Mouse (Mus musculus): ENCODE results near the gene Spsb4. TPM values are rescaled to one million over a fixed set of nuclear protein-coding genes. Genes with fewer than 3 reads are reported as not detected.

Gene Spsb4
- total and polyA plus RNA-seq, 3 experiments: not detected

DNA sequence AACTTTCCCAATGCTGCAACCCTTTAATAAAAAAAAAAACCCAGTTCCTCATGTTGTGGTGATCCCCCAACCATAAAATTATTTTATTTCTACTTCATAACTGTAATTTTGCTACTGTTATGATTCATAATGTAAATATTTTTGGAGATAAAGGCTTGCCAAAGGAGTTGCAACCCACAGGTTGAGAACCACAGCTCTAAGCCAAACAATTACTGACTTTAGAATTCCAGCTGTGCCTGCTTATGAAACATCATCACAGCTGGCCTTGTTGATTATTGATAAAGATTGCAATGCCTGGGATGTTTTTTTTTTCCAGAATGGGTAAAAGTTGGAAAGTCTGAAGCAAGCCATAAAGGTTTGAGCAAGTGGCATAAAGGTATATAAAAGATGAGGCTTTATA, 119.6 kb downstream of the Spsb4 start:
- Histone ChIP-seq H3K36me3 (replicated peaks) (no peaks in the 10 kb centered on the region), H3K27me3 (ENCODE audit: insufficient read depth, low read length) (no peaks in the 10 kb centered on the region), H3K9me3 (replicated peaks) (no peaks in the 10 kb centered on the region), H3K4me3 (ENCODE audit: low read depth, low read length) (no peak overlapping the region), H3K4me1 (ENCODE audit: insufficient read depth, low read depth, low read length) (no peaks in the 10 kb centered on the region)
- no peak for ATAC-seq (ENCODE audit: extremely low read depth, insufficient number of reproducible peaks, low FRiP score, poor library complexity, severe bottlenecking)
- TF ChIP-seq GATA2 (IDR thresholded peaks at IDR 0.05; ENCODE audit: borderline replicate concordance, low read depth, low read length): no peak
- TF ChIP-seq CTCF (IDR thresholded peaks at IDR 0.05; ENCODE audit: low read depth, low read length): no peak
- no peak for TF ChIP-seq GATA1 (IDR thresholded peaks at IDR 0.05; ENCODE audit: borderline replicate concordance, low read length)
- TF ChIP-seq POLR2AphosphoS5 (IDR thresholded peaks at IDR 0.05; ENCODE audit: insufficient replicate concordance, low read depth, low read length): no peak
- no peak for TF ChIP-seq TAL1 (conservative IDR thresholded peaks at IDR 0.05; ENCODE audit: low read depth, low read length)
- DNase-seq (ENCODE audit: low spot score): no peak

DNA sequence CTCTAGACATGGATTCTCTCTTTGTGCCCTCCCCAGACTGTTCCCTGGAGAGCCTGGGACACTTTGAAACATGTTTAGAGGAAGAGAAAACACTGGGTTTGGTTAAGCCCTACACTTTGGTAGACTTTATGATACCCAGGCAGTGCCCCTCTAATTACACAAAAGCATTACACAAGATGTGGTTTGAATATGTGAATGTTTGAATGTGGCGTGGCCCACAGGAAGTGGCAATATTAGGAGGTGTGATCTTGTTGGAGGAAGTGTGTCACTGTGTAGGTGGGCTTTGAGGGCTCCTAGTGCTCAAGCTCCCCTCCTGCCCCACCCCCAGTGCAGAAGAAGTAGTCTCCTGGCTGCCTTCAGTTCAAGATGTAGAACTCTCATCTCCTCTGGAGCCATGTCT, 122.0 kb downstream of the Spsb4 start:
- DNase-seq (ENCODE audit: low spot score): no peak
- H3K4me3 ChIP-seq (ENCODE audit: low read depth, low read length): no peak overlapping the region
- H3K9me3 ChIP-seq (replicated peaks): no peaks in the 10 kb centered on the region
- ATAC-seq (ENCODE audit: extremely low read depth, insufficient number of reproducible peaks, low FRiP score, poor library complexity, severe bottlenecking): no peak
- TF ChIP-seq POLR2AphosphoS5 (IDR thresholded peaks at IDR 0.05; ENCODE audit: insufficient replicate concordance, low read depth, low read length) (no peak), GATA2 (IDR thresholded peaks at IDR 0.05; ENCODE audit: borderline replicate concordance, low read depth, low read length) (no peak), TAL1 (conservative IDR thresholded peaks at IDR 0.05; ENCODE audit: low read depth, low read length) (no peak), GATA1 (IDR thresholded peaks at IDR 0.05; ENCODE audit: borderline replicate concordance, low read length) (no peak), CTCF (IDR thresholded peaks at IDR 0.05; ENCODE audit: low read depth, low read length) (no peak)
- H3K36me3 ChIP-seq (replicated peaks): no peaks in the 10 kb centered on the region
- no peaks in the 10 kb centered on the region for H3K4me1 ChIP-seq (ENCODE audit: insufficient read depth, low read depth, low read length)
- H3K27me3 ChIP-seq (ENCODE audit: insufficient read depth, low read length): no peaks in the 10 kb centered on the region

DNA sequence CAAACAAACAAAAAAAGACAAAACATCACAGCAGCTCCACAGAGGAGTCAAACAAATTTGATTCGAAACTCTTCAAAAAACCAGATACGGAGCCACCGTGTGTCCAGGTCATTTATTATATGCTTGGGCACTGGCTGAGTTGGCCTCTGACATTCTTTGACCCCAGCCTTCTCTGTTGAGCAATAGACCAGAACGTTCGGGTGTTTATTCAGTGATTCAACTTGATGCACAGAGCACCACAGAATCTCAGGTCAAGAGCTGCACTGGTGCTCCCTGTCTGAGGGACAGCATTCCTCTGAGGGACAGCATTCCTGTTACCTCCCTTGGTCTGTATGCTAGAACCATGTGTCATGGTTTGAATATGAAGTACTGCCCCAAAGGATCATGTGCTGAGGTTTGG, 125.1 kb downstream of the Spsb4 start:
- ATAC-seq (ENCODE audit: extremely low read depth, insufficient number of reproducible peaks, low FRiP score, poor library complexity, severe bottlenecking): no peak
- DNase-seq (ENCODE audit: low spot score): no peak
- TF ChIP-seq GATA2 (IDR thresholded peaks at IDR 0.05; ENCODE audit: borderline replicate concordance, low read depth, low read length) (no peak), TAL1 (conservative IDR thresholded peaks at IDR 0.05; ENCODE audit: low read depth, low read length) (no peak), POLR2AphosphoS5 (IDR thresholded peaks at IDR 0.05; ENCODE audit: insufficient replicate concordance, low read depth, low read length) (no peak), CTCF (IDR thresholded peaks at IDR 0.05; ENCODE audit: low read depth, low read length) (no peak), GATA1 (IDR thresholded peaks at IDR 0.05; ENCODE audit: borderline replicate concordance, low read length) (no peak)
- H3K9me3 ChIP-seq (replicated peaks): peaks cover 11% of the 10 kb centered on the region
- no peaks in the 10 kb centered on the region for H3K27me3 ChIP-seq (ENCODE audit: insufficient read depth, low read length)
- no peak overlapping the region for H3K4me3 ChIP-seq (ENCODE audit: low read depth, low read length)
- H3K4me1 ChIP-seq (ENCODE audit: insufficient read depth, low read depth, low read length): no peaks in the 10 kb centered on the region
- H3K36me3 ChIP-seq (replicated peaks): no peaks in the 10 kb centered on the region

Other genes starting within 250 kb of the Spsb4 start
- not detected in 2 replicates for gene Pxylp1, start 126.2 kb downstream of the Spsb4 start, total RNA-seq (2014; fragmentation: Nextera tagmentation)
- 0.12 and 0.22 TPM in 2 replicates for gene Pxylp1, start 126.2 kb downstream of the Spsb4 start, total RNA-seq (2017)
- gene Pxylp1, start 126.2 kb downstream of the Spsb4 start, polyA plus RNA-seq (2012): not detected in 2 replicates
- 417 and 425 TPM in 2 replicates for gene Slc25a36, start 92.3 kb upstream of the Spsb4 start, total RNA-seq (2014; fragmentation: Nextera tagmentation)
- gene Slc25a36, start 92.3 kb upstream of the Spsb4 start, total RNA-seq (2017): 116 and 143 TPM in 2 replicates
- gene Slc25a36, start 92.3 kb upstream of the Spsb4 start, polyA plus RNA-seq (2012): 6.3 and 6.9 TPM in 2 replicates

All from G1E (cell line).